Mouse (Mus musculus): ENCODE results near the gene Rtn4. TPM values are rescaled to one million over a fixed set of nuclear protein-coding genes. Genes with fewer than 3 reads are reported as not detected.

The Rtn4 gene
- polyA plus RNA-seq, 1 experiment from 2014 or later = 140 TPM

DNA sequence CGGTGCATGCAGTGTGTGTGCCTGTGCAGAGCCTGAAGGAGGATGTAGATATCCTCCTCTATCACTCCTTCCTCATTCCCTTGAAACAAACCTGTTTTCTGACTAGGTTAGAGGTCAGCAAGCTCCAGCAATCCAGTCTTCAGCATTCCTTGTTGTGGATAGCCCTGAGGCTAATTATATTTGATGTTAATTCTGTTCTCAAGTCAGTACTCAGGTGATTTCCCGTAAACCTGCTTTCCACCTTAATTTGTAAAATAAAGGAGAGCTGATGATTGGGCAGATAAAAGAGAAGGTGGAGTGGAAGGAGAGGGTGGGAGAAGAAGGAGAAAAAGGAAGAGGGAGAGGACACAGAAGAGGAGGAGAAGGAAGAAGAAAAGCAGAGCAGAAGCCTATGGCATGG lies 8.5 kb upstream of the Rtn4 start:
- Histone ChIP-seq H3K27ac (replicated peaks) (no peak overlapping the region), H3K4me3 (no peak overlapping the region), H3K9ac (replicated peaks) (no peak overlapping the region), H3K9me3 (no peaks in the 10 kb centered on the region), H3K36me3 (no peaks in the 10 kb centered on the region), H3K4me2 (replicated peaks) (no peak overlapping the region), H3K27me3 (no peaks in the 10 kb centered on the region), H3K4me1 (no peaks in the 10 kb centered on the region)
- ATAC-seq (replicated peaks) = no peak
- 87% methylated on average over 2 of the region's 2 CpGs for WGBS

- no peak overlapping the region for H3K9ac ChIP-seq (replicated peaks)
- no peak for ATAC-seq (replicated peaks)
- no peaks in the 10 kb centered on the region for H3K27me3 ChIP-seq
- WGBS = 88% methylated on average over 2 of the region's 2 CpGs
- H3K36me3 ChIP-seq = no peaks in the 10 kb centered on the region
- H3K27ac ChIP-seq (replicated peaks) = no peak overlapping the region
- H3K9me3 ChIP-seq = no peaks in the 10 kb centered on the region
- H3K4me2 ChIP-seq (replicated peaks) = no peak overlapping the region
- no peak overlapping the region for H3K4me3 ChIP-seq
- H3K4me1 ChIP-seq = no peaks in the 10 kb centered on the region
Measured at GRCm38 (mm10) chr11:29686176-29686575, 6.6 kb upstream of the Rtn4 start.

DNA sequence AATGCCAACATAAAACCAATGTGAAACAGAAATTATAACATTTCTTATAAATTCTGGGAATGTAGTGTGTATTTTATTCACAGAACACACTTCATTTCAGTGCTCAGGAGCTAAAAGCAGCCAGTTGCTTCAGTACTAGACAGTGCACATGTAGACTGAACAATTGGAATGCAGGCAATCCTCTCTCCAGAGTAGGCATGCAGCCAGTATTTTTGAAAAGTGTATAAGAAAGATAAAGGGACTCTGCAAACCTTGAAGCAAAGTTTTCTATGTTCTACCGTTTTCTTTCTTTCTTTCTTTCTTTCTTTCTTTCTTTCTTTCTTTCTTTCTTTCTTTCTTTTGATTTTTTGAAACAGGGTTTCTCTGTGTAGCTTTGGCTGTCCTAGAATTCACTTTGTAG lies 1.2 kb upstream of the Rtn4 start:
- Histone ChIP-seq H3K4me1 (peaks cover 15% of the 10 kb centered on the region), H3K4me2 (replicated peaks) (no peak overlapping the region), H3K9ac (replicated peaks) (no peak overlapping the region), H3K27me3 (no peaks in the 10 kb centered on the region), H3K4me3 (no peak overlapping the region), H3K36me3 (no peaks in the 10 kb centered on the region), H3K27ac (replicated peaks) (no peak overlapping the region), H3K9me3 (no peaks in the 10 kb centered on the region)
- 91% methylated on average over 1 of the region's 1 CpGs for WGBS
- ATAC-seq (replicated peaks) = no peak

DNA sequence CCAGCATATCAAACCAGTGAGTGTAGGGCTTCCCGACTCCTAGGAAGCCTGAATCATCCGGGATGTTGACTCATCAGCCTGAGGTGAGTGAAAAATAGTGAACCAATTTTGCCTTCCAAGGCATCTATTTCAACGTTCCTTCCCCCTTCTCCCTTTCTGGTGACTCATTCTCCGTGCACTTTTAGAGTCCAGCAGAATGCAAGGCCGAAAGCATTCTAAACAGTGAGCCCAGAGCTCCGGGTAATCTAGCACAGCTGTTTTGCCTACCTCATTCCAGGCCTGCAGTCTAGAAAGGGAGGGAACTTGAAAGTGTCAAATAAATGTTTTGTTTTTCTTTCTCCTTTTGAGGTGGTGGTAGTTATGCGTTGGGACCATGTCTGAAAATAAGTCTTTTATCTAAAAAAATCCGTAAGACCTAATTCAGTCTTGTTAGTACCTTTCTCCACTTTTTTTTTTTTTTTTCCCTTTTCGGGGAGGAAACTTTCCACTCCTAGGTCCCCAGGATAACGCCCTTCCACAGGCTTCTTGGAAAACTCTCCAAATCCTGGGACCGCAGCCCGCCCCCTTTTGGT lies 550 bp upstream of the Rtn4 start:
- ATAC-seq (replicated peaks) = no peak
- WGBS = 27% methylated on average over 12 of the region's 12 CpGs
- Histone ChIP-seq H3K9me3 (no peaks in the 10 kb centered on the region), H3K36me3 (no peaks in the 10 kb centered on the region), H3K4me1 (peaks cover 22% of the 10 kb centered on the region), H3K27ac (replicated peaks) (no peak overlapping the region), H3K4me2 (replicated peaks) (no peak overlapping the region), H3K9ac (replicated peaks) (no peak overlapping the region), H3K27me3 (no peaks in the 10 kb centered on the region), H3K4me3 (peak overlapping the region; percentile 81)

GRCm38 (mm10) chr11:29693576-29694410 lies 1.0 kb downstream of the Rtn4 start:
- peak overlapping the region; percentile 81 for H3K4me3 ChIP-seq

GRCm38 (mm10) chr11:29694754-29695153 lies 2.0 kb downstream of the Rtn4 start:
- Histone ChIP-seq H3K4me1 (peaks cover 34% of the 10 kb centered on the region), H3K9ac (replicated peaks) (no peak overlapping the region), H3K27me3 (no peaks in the 10 kb centered on the region), H3K4me2 (replicated peaks) (peak overlapping the region; percentile 53), H3K36me3 (no peaks in the 10 kb centered on the region), H3K4me3 (peak overlapping the region; percentile 81; the same call in 1 of the 2 replicates), H3K27ac (replicated peaks) (no peak overlapping the region), H3K9me3 (no peaks in the 10 kb centered on the region)
- ATAC-seq (replicated peaks) = no peak

More at GRCm38 (mm10) chr11:29693576-29694410, 1.0 kb downstream of the Rtn4 start:
- Histone ChIP-seq H3K9ac (replicated peaks) (peak overlapping the region; percentile 100), H3K27ac (replicated peaks) (peak overlapping the region; percentile 100), H3K27me3 (no peaks in the 10 kb centered on the region), H3K36me3 (no peaks in the 10 kb centered on the region), H3K4me1 (peaks cover 34% of the 10 kb centered on the region), H3K4me2 (replicated peaks) (peak overlapping the region; percentile 53), H3K9me3 (no peaks in the 10 kb centered on the region)
- ATAC-seq (replicated peaks) = peak; percentile 91
- under 1% methylated on average over 50 of the region's 53 CpGs for WGBS

DNA sequence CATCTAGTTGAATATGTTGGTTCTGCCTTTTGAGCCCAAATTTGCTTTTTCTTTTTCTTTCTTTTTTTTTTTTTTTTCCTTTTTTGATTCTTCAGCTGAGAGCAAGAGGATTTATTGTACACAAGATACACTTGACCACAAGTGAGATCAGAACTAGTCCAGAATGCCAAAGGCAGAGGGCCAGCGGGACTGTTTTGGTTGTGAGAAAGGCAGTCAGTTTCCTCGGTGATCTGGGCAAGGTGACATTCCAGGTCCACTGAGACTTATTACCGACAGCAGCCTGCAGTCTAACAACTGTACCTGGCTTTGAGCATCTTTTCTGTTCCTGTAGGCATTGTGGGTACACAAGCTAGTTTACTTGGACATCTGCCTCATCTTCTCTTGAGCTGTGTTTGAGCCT lies 10.0 kb downstream of the Rtn4 start:
- no peak overlapping the region for H3K4me2 ChIP-seq (replicated peaks)
- no peak overlapping the region for H3K27ac ChIP-seq (replicated peaks)
- no peak overlapping the region for H3K4me3 ChIP-seq
- ATAC-seq (replicated peaks) = no peak
- H3K27me3 ChIP-seq = no peaks in the 10 kb centered on the region
- no peak overlapping the region for H3K9ac ChIP-seq (replicated peaks)
- H3K9me3 ChIP-seq = no peaks in the 10 kb centered on the region
- 88% methylated on average over 3 of the region's 3 CpGs for WGBS
- H3K4me1 ChIP-seq = peaks cover 38% of the 10 kb centered on the region
- H3K36me3 ChIP-seq = peaks cover 16% of the 10 kb centered on the region

GRCm38 (mm10) chr11:29705263-29705662 lies 12.5 kb downstream of the Rtn4 start:
- Histone ChIP-seq H3K4me3 (no peak overlapping the region), H3K4me1 (peaks cover 28% of the 10 kb centered on the region), H3K27ac (replicated peaks) (no peak overlapping the region), H3K36me3 (peaks cover 33% of the 10 kb centered on the region), H3K27me3 (no peaks in the 10 kb centered on the region), H3K4me2 (replicated peaks) (no peak overlapping the region), H3K9me3 (no peaks in the 10 kb centered on the region), H3K9ac (replicated peaks) (no peak overlapping the region)
- ATAC-seq (replicated peaks) = no peak

DNA sequence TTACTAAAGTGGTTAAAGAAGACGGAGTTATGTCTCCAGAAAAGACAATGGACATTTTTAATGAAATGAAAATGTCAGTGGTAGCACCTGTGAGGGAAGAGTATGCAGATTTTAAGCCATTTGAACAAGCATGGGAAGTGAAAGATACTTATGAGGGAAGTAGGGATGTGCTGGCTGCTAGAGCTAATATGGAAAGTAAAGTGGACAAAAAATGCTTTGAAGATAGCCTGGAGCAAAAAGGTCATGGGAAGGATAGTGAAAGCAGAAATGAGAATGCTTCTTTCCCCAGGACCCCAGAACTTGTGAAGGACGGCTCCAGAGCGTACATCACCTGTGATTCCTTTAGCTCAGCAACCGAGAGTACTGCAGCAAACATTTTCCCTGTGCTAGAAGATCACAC lies 14.1 kb downstream of the Rtn4 start:
- H3K4me3 ChIP-seq = no peak overlapping the region
- WGBS = 91% methylated on average over 4 of the region's 4 CpGs
- no peaks in the 10 kb centered on the region for H3K9me3 ChIP-seq
- no peaks in the 10 kb centered on the region for H3K27me3 ChIP-seq
- ATAC-seq (replicated peaks) = no peak
- H3K4me1 ChIP-seq = peaks cover 23% of the 10 kb centered on the region
- no peak overlapping the region for H3K4me2 ChIP-seq (replicated peaks)
- H3K27ac ChIP-seq (replicated peaks) = no peak overlapping the region
- no peak overlapping the region for H3K9ac ChIP-seq (replicated peaks)
- peaks cover 37% of the 10 kb centered on the region for H3K36me3 ChIP-seq

DNA sequence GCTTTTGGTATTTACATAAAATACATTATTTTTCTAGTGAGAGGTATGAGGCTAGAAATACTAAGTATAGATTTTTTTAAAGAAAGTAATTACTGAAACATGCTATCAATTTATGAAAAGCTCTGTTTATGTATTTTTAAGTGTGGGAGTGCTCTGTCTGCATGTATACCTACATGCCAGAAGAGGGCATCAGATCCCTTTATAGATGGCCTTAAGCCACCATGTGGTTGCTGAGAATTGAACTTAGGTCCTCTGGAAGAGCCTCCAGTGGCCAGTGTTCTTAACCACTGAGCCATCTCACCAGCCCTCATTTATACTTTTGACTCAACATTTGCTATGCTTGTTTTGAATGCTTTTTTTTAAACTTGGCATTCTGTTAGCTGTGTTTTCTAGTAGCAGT lies 16.8 kb downstream of the Rtn4 start:
- no peaks in the 10 kb centered on the region for H3K27me3 ChIP-seq
- no peaks in the 10 kb centered on the region for H3K9me3 ChIP-seq
- no peak overlapping the region for H3K4me3 ChIP-seq
- ATAC-seq (replicated peaks) = no peak
- peaks cover 5% of the 10 kb centered on the region for H3K4me1 ChIP-seq
- H3K9ac ChIP-seq (replicated peaks) = no peak overlapping the region
- no peak overlapping the region for H3K27ac ChIP-seq (replicated peaks)
- no peak overlapping the region for H3K4me2 ChIP-seq (replicated peaks)
- H3K36me3 ChIP-seq = peaks cover 46% of the 10 kb centered on the region

GRCm38 (mm10) chr11:29714114-29714513 lies 21.4 kb downstream of the Rtn4 start:
- peaks cover 8% of the 10 kb centered on the region for H3K4me1 ChIP-seq
- no peak overlapping the region for H3K27ac ChIP-seq (replicated peaks)
- no peaks in the 10 kb centered on the region for H3K27me3 ChIP-seq
- H3K4me2 ChIP-seq (replicated peaks) = no peak overlapping the region
- H3K9ac ChIP-seq (replicated peaks) = no peak overlapping the region
- no peaks in the 10 kb centered on the region for H3K9me3 ChIP-seq
- ATAC-seq (replicated peaks) = no peak
- 96% methylated on average over 7 of the region's 7 CpGs for WGBS
- peaks cover 18% of the 10 kb centered on the region; the same call in 1 of the 2 replicates for H3K36me3 ChIP-seq
- no peak overlapping the region for H3K4me3 ChIP-seq

- H3K4me2 ChIP-seq (replicated peaks) = no peak overlapping the region
- H3K9ac ChIP-seq (replicated peaks) = no peak overlapping the region
- H3K27me3 ChIP-seq = no peaks in the 10 kb centered on the region
- H3K36me3 ChIP-seq = peaks cover 14% of the 10 kb centered on the region; the same call in 1 of the 2 replicates
- WGBS = 92% methylated on average over 2 of the region's 2 CpGs
- H3K4me3 ChIP-seq = no peak overlapping the region
- no peak overlapping the region for H3K27ac ChIP-seq (replicated peaks)
- no peak for ATAC-seq (replicated peaks)
- no peaks in the 10 kb centered on the region for H3K9me3 ChIP-seq
- peaks cover 8% of the 10 kb centered on the region for H3K4me1 ChIP-seq
Measured at GRCm38 (mm10) chr11:29714789-29715188, 22.0 kb downstream of the Rtn4 start.

Measured in forebrain, embryonic 15.5 days (tissue).